Mouse (Mus musculus) myocyte (in vitro differentiated cells): ENCODE results near the gene Pheta2. TPM values are rescaled to one million over a fixed set of nuclear protein-coding genes. Genes with fewer than 3 reads are reported as not detected.

Experiments
- H3K27me3 ChIP-seq: one replicate; pipeline ENCODE4 v1.6.1; 2011; ENCODE audit not compliant: control insufficient read depth, insufficient read depth, insufficient read length
- H3K36me3 ChIP-seq: one replicate; pipeline ENCODE4 v1.6.1; 2011; ENCODE audit not compliant: control insufficient read depth, insufficient read depth
- H3K4me2 ChIP-seq: one replicate; pipeline ENCODE4 v1.6.1; 2011; ENCODE audit warnings: low read depth, control low read depth
- H3K4me3 ChIP-seq: one replicate; pipeline ENCODE4 v1.5.1; 2011; ENCODE audit warnings: mild to moderate bottlenecking, control low read depth, moderate library complexity
- H3K79me2 ChIP-seq: one replicate; pipeline ENCODE4 v1.6.1; 2011; ENCODE audit not compliant: control insufficient read depth, insufficient read depth
- H3ac ChIP-seq: one replicate; pipeline ENCODE4 v1.6.1; 2011; ENCODE audit not compliant: control insufficient read depth, insufficient read length
- CEBPB ChIP-seq: IDR thresholded peaks from 2 replicates; pipeline ENCODE4 v1.6.1; 2011; ENCODE audit warnings: mild to moderate bottlenecking, moderate library complexity; ENCODE audit not compliant: poor library complexity, insufficient read depth, severe bottlenecking
- E2F4 ChIP-seq: IDR thresholded peaks from one replicate; pipeline ENCODE4 v1.6.1; 2011; ENCODE audit warnings: mild to moderate bottlenecking, control low read depth, moderate library complexity; ENCODE audit not compliant: insufficient read depth
- MAX ChIP-seq: IDR thresholded peaks from one replicate; pipeline ENCODE4 v1.6.1; 2011; ENCODE audit warnings: low read depth, mild to moderate bottlenecking, control low read depth
- MYOD1 ChIP-seq, 3 experiments: IDR thresholded peaks; one replicate each; pipeline ENCODE4 v1.6.1; 2011; ENCODE audit warnings: control low read depth in 2 of 3, low read depth in 2 of 3, mild to moderate bottlenecking in 2 of 3, moderate library complexity in 1 of 3; ENCODE audit not compliant: insufficient read length in 2 of 3, control insufficient read depth in 1 of 3
- MYOG ChIP-seq, 3 experiments: IDR thresholded peaks; one replicate each; pipeline ENCODE4 v1.6.1; 2011; ENCODE audit warnings: control low read depth in 2 of 3, low read depth in 2 of 3, mild to moderate bottlenecking in 2 of 3; ENCODE audit not compliant: insufficient read length in 2 of 3, control insufficient read depth in 1 of 3, insufficient read depth in 1 of 3
- POLR2A ChIP-seq: IDR thresholded peaks from one replicate; pipeline ENCODE4 v1.6.1; 2011; ENCODE audit warnings: low read depth, mild to moderate bottlenecking, control low read depth, moderate library complexity; ENCODE audit not compliant: insufficient read length
- POLR2AphosphoS2 ChIP-seq: IDR thresholded peaks from one replicate; pipeline ENCODE4 v1.6.1; 2011; ENCODE audit warnings: low read depth, control low read depth; ENCODE audit not compliant: insufficient read length
- REST ChIP-seq: IDR thresholded peaks from one replicate; pipeline ENCODE4 v1.6.1; 2011; ENCODE audit warnings: mild to moderate bottlenecking, control low read depth, moderate library complexity; ENCODE audit not compliant: insufficient read depth, insufficient read length
- SRF ChIP-seq: IDR thresholded peaks from one replicate; pipeline ENCODE4 v1.6.1; 2011; ENCODE audit warnings: low read depth; ENCODE audit not compliant: control insufficient read depth, insufficient read length
- TCF12 ChIP-seq: IDR thresholded peaks from one replicate; pipeline ENCODE4 v1.6.1; 2011; ENCODE audit warnings: mild to moderate bottlenecking, control low read depth; ENCODE audit not compliant: poor library complexity, insufficient read depth, severe bottlenecking
- TCF3 ChIP-seq: IDR thresholded peaks from one replicate; pipeline ENCODE4 v1.6.1; 2011; ENCODE audit warnings: low read depth, control low read depth; ENCODE audit not compliant: insufficient read length
- USF1 ChIP-seq: IDR thresholded peaks from one replicate; pipeline ENCODE4 v1.6.1; 2011; ENCODE audit warnings: low read depth, mild to moderate bottlenecking, control low read depth, moderate library complexity
- polyA plus RNA-seq: library from polyadenylated mRNA; unstranded; fragments of >200 nt; fragmentation: generic; extraction: Trizol; gene quantifications from one replicate; pipeline ENCODE4 v1.2.1, GENCODE M21; 2012; ENCODE audit warnings: missing spikeins

Pheta2 gene
- polyA plus RNA-seq: 0.05 TPM

DNA sequence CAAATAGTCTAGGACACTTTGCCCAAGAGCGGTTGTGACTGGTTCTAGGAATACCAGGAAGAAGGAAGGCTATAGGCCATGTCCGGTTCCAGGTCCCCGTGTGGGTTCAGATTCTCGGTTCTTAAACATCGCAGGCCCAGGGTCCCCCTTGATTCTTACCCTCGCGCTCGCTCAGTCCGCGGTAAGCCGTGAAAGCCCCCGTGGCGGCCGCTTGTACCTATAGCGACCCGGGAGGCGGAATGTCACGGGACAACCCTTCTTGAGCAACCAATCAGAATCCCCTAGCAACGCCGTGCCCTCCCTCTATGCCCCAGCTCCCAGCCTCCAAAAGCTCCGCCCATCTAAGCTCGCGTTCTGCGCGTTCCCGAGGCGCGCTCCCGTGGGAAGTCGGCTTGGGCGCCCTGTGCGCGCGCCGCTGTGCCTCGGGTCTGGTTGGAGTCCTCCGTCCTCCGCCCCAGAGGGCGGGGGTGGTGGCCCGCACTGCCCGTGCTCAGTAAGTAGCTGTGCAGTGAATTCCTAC lies at the start of gene Pheta2, which contains the start of the genes Naga and Smdt1:
Gene Pheta2, plus strand, starts transcription at position 350 of the 520 bp plus-strand sequence.
Gene Naga, minus strand, starts transcription at position 333 of the 520 bp plus-strand sequence.
Gene Smdt1, plus strand, starts transcription at position 367 of the 520 bp plus-strand sequence.
- H3K4me2 ChIP-seq: peak within 1 kb of the TSS; percentile 98
- no peak for TF ChIP-seq POLR2AphosphoS2
- no peak for TF ChIP-seq REST
- no peak for TF ChIP-seq USF1
- no peak for TF ChIP-seq TCF12
- TF ChIP-seq MYOG (IDR thresholded peaks at IDR 0.05; ENCODE audit: control insufficient read depth in 1 of 3, insufficient read depth in 1 of 3, insufficient read length in 2 of 3, low read depth in 2 of 3): no peak
- peak; percentile 19 for TF ChIP-seq SRF
- TF ChIP-seq CEBPB: no peak
- TF ChIP-seq MAX: no peak
- TF ChIP-seq TCF3: no peak
- TF ChIP-seq E2F4: no peak
- TF ChIP-seq MYOD1 (IDR thresholded peaks at IDR 0.05; ENCODE audit: control insufficient read depth in 1 of 3, insufficient read length in 2 of 3, low read depth in 2 of 3): peak in 1 of 3 experiments; percentile 4
- peak; percentile 75 for TF ChIP-seq POLR2A
- peak within 1 kb of the TSS; percentile 55 for H3K4me3 ChIP-seq
- no peaks in the 10 kb centered on the region for H3K27me3 ChIP-seq
- peaks cover 10% of the 10 kb centered on the region for H3K36me3 ChIP-seq
- no peak within 1 kb of the TSS for H3ac ChIP-seq
- H3K79me2 ChIP-seq: peaks cover 5% of the 10 kb centered on the region

GRCm38 (mm10) chr15:82290252-82290651 lies 48.5 kb upstream of the Pheta2 start:
- TF ChIP-seq POLR2A: no peak
- TF ChIP-seq TCF3: no peak
- TF ChIP-seq REST: no peak
- TF ChIP-seq POLR2AphosphoS2: no peak
- TF ChIP-seq SRF: no peak
- TF ChIP-seq CEBPB: no peak
- no peak for TF ChIP-seq MYOD1 (IDR thresholded peaks at IDR 0.05; ENCODE audit: control insufficient read depth in 1 of 3, insufficient read length in 2 of 3, low read depth in 2 of 3)
- TF ChIP-seq TCF12: no peak
- TF ChIP-seq E2F4: no peak
- no peak for TF ChIP-seq USF1
- no peak for TF ChIP-seq MAX
- TF ChIP-seq MYOG (IDR thresholded peaks at IDR 0.05; ENCODE audit: control insufficient read depth in 1 of 3, insufficient read depth in 1 of 3, insufficient read length in 2 of 3, low read depth in 2 of 3): no peak
- H3K79me2 ChIP-seq: no peaks in the 10 kb centered on the region
- H3K36me3 ChIP-seq: no peaks in the 10 kb centered on the region
- no peak overlapping the region for H3ac ChIP-seq
- H3K27me3 ChIP-seq: peaks cover 48% of the 10 kb centered on the region
- H3K4me3 ChIP-seq: no peak overlapping the region
- H3K4me2 ChIP-seq: no peak overlapping the region

DNA sequence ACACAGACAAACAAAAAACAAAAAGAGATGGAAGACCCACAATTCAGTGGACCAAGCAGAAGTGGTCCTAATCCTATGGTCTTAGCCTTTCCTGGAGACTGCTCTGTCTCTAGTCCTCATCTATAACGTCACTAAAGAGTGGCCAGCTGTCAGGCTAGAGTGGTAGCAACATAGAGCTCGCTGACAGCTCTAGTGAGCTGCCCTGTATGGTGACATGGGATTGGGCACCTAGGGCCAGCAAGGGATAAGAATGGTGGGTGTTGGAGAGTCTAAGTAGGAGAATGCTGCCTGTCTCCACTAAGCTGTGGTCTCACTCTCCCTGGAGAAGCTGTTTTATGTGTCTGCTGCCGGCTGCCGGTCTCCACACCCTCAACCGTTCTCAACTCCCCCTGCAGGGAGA lies 45.9 kb upstream of the Pheta2 start:
- no peak overlapping the region for H3K4me2 ChIP-seq
- H3K4me3 ChIP-seq: no peak overlapping the region
- TF ChIP-seq E2F4: no peak
- no peak for TF ChIP-seq TCF3
- TF ChIP-seq REST: no peak
- TF ChIP-seq SRF: no peak
- no peak for TF ChIP-seq MYOD1 (IDR thresholded peaks at IDR 0.05; ENCODE audit: control insufficient read depth in 1 of 3, insufficient read length in 2 of 3, low read depth in 2 of 3)
- TF ChIP-seq POLR2AphosphoS2: no peak
- TF ChIP-seq CEBPB: no peak
- no peak for TF ChIP-seq USF1
- TF ChIP-seq MAX: no peak
- TF ChIP-seq TCF12: no peak
- no peak for TF ChIP-seq POLR2A
- TF ChIP-seq MYOG (IDR thresholded peaks at IDR 0.05; ENCODE audit: control insufficient read depth in 1 of 3, insufficient read depth in 1 of 3, insufficient read length in 2 of 3, low read depth in 2 of 3): no peak
- no peak overlapping the region for H3ac ChIP-seq
- no peaks in the 10 kb centered on the region for H3K79me2 ChIP-seq
- H3K36me3 ChIP-seq: no peaks in the 10 kb centered on the region
- H3K27me3 ChIP-seq: peaks cover 41% of the 10 kb centered on the region

GRCm38 (mm10) chr15:82293271-82293711 lies 45.5 kb upstream of the Pheta2 start:
- no peak overlapping the region for H3K4me3 ChIP-seq
- no peak overlapping the region for H3K4me2 ChIP-seq
- H3ac ChIP-seq: no peak overlapping the region
- no peak for TF ChIP-seq TCF12
- no peak for TF ChIP-seq SRF
- TF ChIP-seq REST: no peak
- TF ChIP-seq USF1: no peak
- TF ChIP-seq E2F4: no peak
- TF ChIP-seq MYOG (IDR thresholded peaks at IDR 0.05; ENCODE audit: control insufficient read depth in 1 of 3, insufficient read depth in 1 of 3, insufficient read length in 2 of 3, low read depth in 2 of 3): no peak
- TF ChIP-seq MYOD1 (IDR thresholded peaks at IDR 0.05; ENCODE audit: control insufficient read depth in 1 of 3, insufficient read length in 2 of 3, low read depth in 2 of 3): no peak
- TF ChIP-seq MAX: no peak
- TF ChIP-seq POLR2A: no peak
- no peak for TF ChIP-seq POLR2AphosphoS2
- no peak for TF ChIP-seq CEBPB
- TF ChIP-seq TCF3: no peak
- no peaks in the 10 kb centered on the region for H3K79me2 ChIP-seq
- H3K36me3 ChIP-seq: no peaks in the 10 kb centered on the region
- peaks cover 41% of the 10 kb centered on the region for H3K27me3 ChIP-seq

DNA sequence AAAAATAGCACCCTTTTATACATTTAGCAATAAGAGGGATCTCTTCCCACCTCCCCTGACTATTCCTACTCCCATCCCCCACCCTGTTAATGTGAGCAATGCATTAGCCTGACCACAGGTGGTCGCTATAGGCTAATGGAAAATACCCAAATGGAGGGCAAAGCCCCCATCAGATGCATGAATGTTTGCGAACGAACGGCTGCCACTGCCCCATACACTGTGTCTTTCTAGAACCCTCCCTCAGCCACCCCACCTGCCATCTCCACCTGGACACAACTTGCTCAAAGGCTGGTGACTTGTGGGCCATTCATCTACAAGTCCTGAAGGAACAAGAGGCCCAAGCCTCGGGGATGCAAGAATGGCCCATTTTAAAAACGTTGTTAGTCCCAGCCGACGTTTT lies 44.7 kb upstream of the Pheta2 start:
- no peak overlapping the region for H3ac ChIP-seq
- H3K4me3 ChIP-seq: no peak overlapping the region
- H3K27me3 ChIP-seq: peaks cover 41% of the 10 kb centered on the region
- no peak overlapping the region for H3K4me2 ChIP-seq
- TF ChIP-seq MAX (no peak), SRF (no peak), POLR2AphosphoS2 (no peak), POLR2A (no peak), TCF3 (no peak)
- no peaks in the 10 kb centered on the region for H3K79me2 ChIP-seq
- no peaks in the 10 kb centered on the region for H3K36me3 ChIP-seq
